Mouse (Mus musculus) neural tube, embryonic 13.5 days (tissue): Measurements from ENCODE around the gene Rapgef4. TPM values are rescaled to one million over a fixed set of nuclear protein-coding genes. Genes with fewer than 3 reads are reported as not detected.
A peak's percentile ranks its signal among the peaks of the same experiment; 100 is the strongest.

Source experiments
- ATAC-seq: fragments of 200-750 bp; cut with Nextera tagmentation; 2 replicates; pipeline ENCODE4 v1.8.0; 2017; ENCODE audit warnings: low read depth, mild to moderate bottlenecking, moderate TSS enrichment, moderate library complexity
- H3K27ac ChIP-seq: fragments of 300-500 bp; sonication (generic); replicated peaks from 2 replicates; pipeline ENCODE4 v1.5.1; 2015; ENCODE audit warnings: moderate library complexity, mild to moderate bottlenecking, inconsistent platforms
- H3K27me3 ChIP-seq: fragments of 300-500 bp; sonication (generic); 2 replicates; pipeline ENCODE4 v1.6.1; 2015; ENCODE audit warnings: mild to moderate bottlenecking, inconsistent platforms
- H3K36me3 ChIP-seq: fragments of 300-500 bp; sonication (generic); 2 replicates; pipeline ENCODE4 v1.6.1; 2015; ENCODE audit warnings: mild to moderate bottlenecking, inconsistent platforms
- H3K4me1 ChIP-seq: fragments of 300-500 bp; sonication (generic); replicated peaks from 2 replicates; pipeline ENCODE4 v1.6.1; 2015; ENCODE audit warnings: inconsistent platforms
- H3K4me2 ChIP-seq: fragments of 300-500 bp; sonication (generic); 2 replicates; pipeline ENCODE4 v1.6.1; 2015; ENCODE audit warnings: inconsistent platforms, mild to moderate bottlenecking, moderate library complexity
- H3K4me3 ChIP-seq: fragments of 300-500 bp; sonication (generic); 2 replicates; pipeline ENCODE4 v1.5.1; 2015; ENCODE audit warnings: mild to moderate bottlenecking, inconsistent platforms
- H3K9ac ChIP-seq: fragments of 300-500 bp; sonication (generic); 2 replicates; pipeline ENCODE4 v1.6.1; 2015; ENCODE audit warnings: moderate library complexity, mild to moderate bottlenecking, inconsistent platforms
- H3K9me3 ChIP-seq: fragments of 300-500 bp; sonication (generic); 2 replicates; pipeline ENCODE4 v1.6.1; 2016; ENCODE audit warnings: inconsistent platforms
- WGBS: fragments of 180-500 bp; shearing (Covaris S2); methylation state at CpG from one replicate; pipeline ENCODE4 v1.1.7; 2015; 5-methylcytosine and 5-hydroxymethylcytosine counted together
- polyA plus RNA-seq: library from polyadenylated mRNA; unstranded; fragments of >200 nt; fragmentation: Nextera tagmentation; extraction: Ambion mirVana; gene quantifications from 2 replicates; pipeline ENCODE4 v1.2.1, GENCODE M21; 2015

The Rapgef4 gene
- polyA plus RNA-seq, 1 experiment from 2014 or later = 24.7 TPM

DNA sequence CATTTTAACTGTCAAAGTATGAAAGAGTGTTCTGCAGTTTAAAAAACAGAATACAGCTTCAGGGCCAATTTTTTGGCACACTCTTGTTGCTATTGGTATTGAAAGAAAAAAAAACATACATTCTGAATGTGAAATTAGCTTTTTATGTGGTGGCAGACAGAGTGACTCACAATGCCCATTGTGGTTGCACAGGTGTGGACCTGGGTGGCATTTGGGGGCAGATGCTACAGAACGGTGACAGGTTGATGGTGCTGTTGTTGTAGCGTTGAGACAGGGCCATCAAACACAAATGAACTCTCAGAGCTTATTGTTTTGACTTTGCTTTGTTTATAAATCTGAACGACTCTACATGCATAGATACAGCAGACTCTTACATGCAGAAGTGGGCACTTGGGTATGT, 202.7 kb downstream of the Rapgef4 start:
- H3K27me3 ChIP-seq = no peaks in the 10 kb centered on the region
- peaks cover 8% of the 10 kb centered on the region for H3K4me1 ChIP-seq
- H3K9ac ChIP-seq = no peak overlapping the region
- no peak overlapping the region for H3K27ac ChIP-seq
- no peak overlapping the region for H3K4me2 ChIP-seq
- no peak overlapping the region for H3K4me3 ChIP-seq
- H3K36me3 ChIP-seq = peaks cover 4% of the 10 kb centered on the region; the same call in 1 of the 2 replicates
- H3K9me3 ChIP-seq = no peaks in the 10 kb centered on the region
- no peak for ATAC-seq
- WGBS = 74% methylated on average over 3 of the region's 3 CpGs

DNA sequence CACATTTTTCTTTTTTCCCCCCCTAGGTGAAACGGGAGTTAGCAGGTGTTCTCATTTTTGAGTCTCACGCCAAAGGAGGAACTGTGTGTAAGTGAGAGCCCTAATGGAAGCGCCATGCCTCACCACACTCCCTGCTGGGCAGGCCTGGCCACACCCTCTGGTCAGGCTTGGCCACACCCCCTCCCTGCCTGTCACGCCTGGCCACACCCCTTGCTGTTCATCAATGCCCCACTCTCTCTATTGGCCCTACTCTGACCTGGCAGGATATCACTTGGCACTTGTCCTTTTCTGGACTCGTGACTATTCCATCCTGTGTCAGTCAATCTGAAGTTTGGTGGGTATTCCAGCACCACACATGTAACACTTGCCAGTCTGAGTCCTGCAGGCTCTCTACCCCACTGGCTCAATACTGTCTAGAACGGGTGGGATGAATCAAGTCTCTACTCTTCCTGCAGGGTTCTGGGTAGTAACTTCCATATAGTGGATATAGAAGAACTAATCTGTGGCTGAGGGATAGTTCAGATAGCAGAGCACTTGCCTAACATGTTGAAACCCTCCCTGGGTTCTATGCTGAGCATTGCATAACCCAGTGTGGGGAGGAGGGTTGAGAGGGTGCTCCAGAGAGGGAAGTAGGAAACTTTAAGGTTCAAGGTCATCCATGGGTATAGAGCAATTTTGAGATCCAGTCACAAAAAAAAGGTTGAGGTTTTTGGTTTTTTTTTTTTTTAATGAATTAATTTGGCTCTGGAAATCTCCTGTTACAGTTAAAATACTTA, 215.3 kb downstream of the Rapgef4 start:
- WGBS = 79% methylated on average over 6 of the region's 6 CpGs
- peak; percentile 15; the same call in 1 of the 2 replicates for ATAC-seq
- H3K27me3 ChIP-seq = no peaks in the 10 kb centered on the region; the same call in 1 of the 2 replicates
- H3K27ac ChIP-seq = no peak overlapping the region
- no peak overlapping the region for H3K4me3 ChIP-seq
- no peak overlapping the region for H3K4me2 ChIP-seq
- H3K36me3 ChIP-seq = peaks cover 17% of the 10 kb centered on the region; the same call in 1 of the 2 replicates
- no peak overlapping the region for H3K9ac ChIP-seq
- peaks cover 11% of the 10 kb centered on the region for H3K4me1 ChIP-seq
- H3K9me3 ChIP-seq = peaks cover 4% of the 10 kb centered on the region; the same call in 1 of the 2 replicates

DNA sequence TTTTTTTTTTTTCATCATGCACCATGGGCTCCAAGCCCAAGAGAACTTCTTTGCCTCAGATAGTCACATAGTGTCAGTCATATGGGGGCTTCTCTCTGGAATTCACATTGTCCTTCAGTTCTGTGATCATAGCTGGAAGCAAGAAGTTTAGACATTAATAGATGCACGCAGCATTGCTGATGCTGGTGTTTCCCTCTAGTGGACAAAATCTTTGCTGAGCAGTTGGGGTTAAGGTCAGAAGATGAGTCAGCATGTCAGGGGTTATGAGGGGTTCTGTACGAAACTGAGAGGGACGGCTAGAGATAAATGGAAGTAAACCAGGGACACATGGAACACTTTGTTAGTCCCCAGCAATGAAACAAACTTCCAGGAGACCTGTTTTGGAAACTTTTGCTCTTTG, 216.0 kb downstream of the Rapgef4 start:
- ATAC-seq = no peak
- Histone ChIP-seq H3K9ac (no peak overlapping the region), H3K4me1 (peaks cover 13% of the 10 kb centered on the region), H3K4me2 (no peak overlapping the region), H3K36me3 (peaks cover 12% of the 10 kb centered on the region; the same call in 1 of the 2 replicates), H3K9me3 (no peaks in the 10 kb centered on the region), H3K4me3 (no peak overlapping the region), H3K27ac (no peak overlapping the region), H3K27me3 (no peaks in the 10 kb centered on the region; the same call in 1 of the 2 replicates)
- 61% methylated on average over 3 of the region's 3 CpGs for WGBS

DNA sequence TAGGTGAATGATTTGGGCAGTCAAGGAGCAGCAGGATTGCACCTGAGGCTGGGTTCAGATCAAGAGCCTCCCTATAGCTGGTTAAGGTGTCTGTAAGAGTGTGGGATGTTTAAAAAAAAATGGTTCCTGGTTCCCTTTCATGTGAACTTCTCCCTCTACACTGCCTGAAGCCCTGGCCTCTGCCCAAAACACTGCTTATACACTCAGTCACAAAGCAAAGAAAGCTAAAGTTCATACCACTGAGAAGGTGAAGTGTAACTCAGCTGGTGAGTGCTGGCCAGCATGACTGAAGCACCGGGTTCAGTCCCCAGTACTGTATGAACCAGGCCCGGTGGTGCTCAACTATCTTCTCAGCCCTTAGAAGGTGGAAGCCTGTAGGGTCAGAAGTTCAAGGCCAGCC, 218.4 kb downstream of the Rapgef4 start:
- WGBS = 74% methylated on average over 2 of the region's 2 CpGs

DNA sequence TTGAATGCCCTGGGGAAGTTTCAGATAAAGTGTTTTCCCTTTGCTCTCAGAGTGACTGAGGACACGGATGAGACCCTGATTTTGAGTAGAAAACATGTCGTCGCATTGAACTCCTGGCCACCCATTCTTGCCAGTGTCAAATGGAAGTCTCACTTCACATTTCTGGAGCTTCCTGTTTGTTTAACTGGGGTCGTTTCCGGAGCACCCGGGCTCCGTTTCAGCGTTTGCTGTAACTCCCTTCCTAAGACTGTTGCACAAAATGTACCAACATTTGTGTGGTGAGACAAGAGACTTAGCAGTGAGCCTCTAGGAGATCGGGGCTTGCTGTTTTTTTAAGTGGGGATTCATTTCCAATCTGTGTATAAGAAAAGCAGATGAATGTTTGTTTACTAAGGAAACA, 220.5 kb downstream of the Rapgef4 start:
- H3K4me2 ChIP-seq = no peak overlapping the region
- no peak overlapping the region for H3K9ac ChIP-seq
- H3K27me3 ChIP-seq = peaks cover 12% of the 10 kb centered on the region
- H3K36me3 ChIP-seq = peaks cover 3% of the 10 kb centered on the region; the same call in 1 of the 2 replicates
- H3K27ac ChIP-seq = no peak overlapping the region
- no peak overlapping the region for H3K4me3 ChIP-seq
- ATAC-seq = no peak
- H3K9me3 ChIP-seq = no peaks in the 10 kb centered on the region
- peaks cover 20% of the 10 kb centered on the region for H3K4me1 ChIP-seq
- 63% methylated on average over 9 of the region's 9 CpGs for WGBS

More for the DNA sequence above, 218.4 kb downstream of the Rapgef4 start:
- H3K4me3 ChIP-seq = no peak overlapping the region
- peaks cover 3% of the 10 kb centered on the region for H3K27me3 ChIP-seq
- peaks cover 12% of the 10 kb centered on the region; the same call in 1 of the 2 replicates for H3K36me3 ChIP-seq
- no peak overlapping the region for H3K27ac ChIP-seq
- H3K4me2 ChIP-seq = no peak overlapping the region
- no peak for ATAC-seq
- H3K9me3 ChIP-seq = no peaks in the 10 kb centered on the region
- H3K4me1 ChIP-seq = peaks cover 20% of the 10 kb centered on the region
- no peak overlapping the region for H3K9ac ChIP-seq

DNA sequence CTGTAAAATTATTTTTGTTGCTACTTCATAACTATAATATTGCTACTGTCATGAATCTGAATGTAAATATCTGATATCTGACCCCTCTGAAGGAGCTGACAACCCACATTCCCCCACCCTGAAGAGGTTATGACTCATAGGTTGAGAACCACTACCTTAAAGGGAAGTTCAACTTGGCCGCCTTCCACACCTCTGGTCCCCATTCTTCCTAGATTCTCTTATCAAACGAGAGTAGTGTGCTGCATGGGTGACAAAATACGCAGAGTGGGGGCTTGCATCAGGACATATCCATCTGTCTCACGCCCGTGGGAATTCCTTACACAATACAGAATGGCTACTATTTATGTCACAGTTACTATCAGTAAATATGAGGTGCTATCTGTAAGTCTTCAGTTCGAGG, 221.2 kb downstream of the Rapgef4 start:
- no peak overlapping the region for H3K27ac ChIP-seq
- ATAC-seq = no peak
- WGBS = 82% methylated on average over 6 of the region's 6 CpGs
- H3K27me3 ChIP-seq = peaks cover 14% of the 10 kb centered on the region
- no peak overlapping the region for H3K4me2 ChIP-seq
- H3K4me1 ChIP-seq = peaks cover 20% of the 10 kb centered on the region
- peaks cover 3% of the 10 kb centered on the region; the same call in 1 of the 2 replicates for H3K36me3 ChIP-seq
- H3K4me3 ChIP-seq = no peak overlapping the region
- H3K9me3 ChIP-seq = no peaks in the 10 kb centered on the region
- H3K9ac ChIP-seq = no peak overlapping the region

DNA sequence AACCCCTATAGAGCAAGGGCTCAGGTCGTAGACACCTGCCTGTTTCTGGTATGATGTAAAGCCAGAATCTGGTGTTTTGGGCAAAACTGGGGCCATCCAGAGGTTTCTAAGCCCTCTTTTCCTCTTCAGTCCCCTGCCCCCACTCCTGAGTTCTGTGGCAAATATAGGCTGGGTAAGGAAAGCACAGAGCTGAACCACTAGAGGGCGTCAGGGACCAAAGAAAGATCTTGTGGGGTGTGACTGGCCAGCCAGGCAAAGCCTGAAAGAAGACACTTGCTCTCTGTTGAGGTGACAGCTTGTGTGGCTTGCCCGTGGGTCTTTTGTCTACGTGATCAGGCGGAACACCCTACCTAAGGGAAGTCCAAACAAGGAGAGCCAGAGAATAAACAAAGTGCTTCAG, 222.6 kb downstream of the Rapgef4 start:
- H3K9me3 ChIP-seq = no peaks in the 10 kb centered on the region
- 13% methylated on average over 5 of the region's 5 CpGs for WGBS
- no peak overlapping the region for H3K27ac ChIP-seq
- H3K36me3 ChIP-seq = peaks cover 6% of the 10 kb centered on the region; the same call in 1 of the 2 replicates
- H3K4me2 ChIP-seq = peak overlapping the region; percentile 22; the same call in 1 of the 2 replicates
- H3K4me3 ChIP-seq = no peak overlapping the region
- H3K9ac ChIP-seq = no peak overlapping the region
- peak; percentile 79; the same call in 1 of the 2 replicates for ATAC-seq
- peaks cover 16% of the 10 kb centered on the region for H3K27me3 ChIP-seq
- H3K4me1 ChIP-seq = peaks cover 20% of the 10 kb centered on the region

DNA sequence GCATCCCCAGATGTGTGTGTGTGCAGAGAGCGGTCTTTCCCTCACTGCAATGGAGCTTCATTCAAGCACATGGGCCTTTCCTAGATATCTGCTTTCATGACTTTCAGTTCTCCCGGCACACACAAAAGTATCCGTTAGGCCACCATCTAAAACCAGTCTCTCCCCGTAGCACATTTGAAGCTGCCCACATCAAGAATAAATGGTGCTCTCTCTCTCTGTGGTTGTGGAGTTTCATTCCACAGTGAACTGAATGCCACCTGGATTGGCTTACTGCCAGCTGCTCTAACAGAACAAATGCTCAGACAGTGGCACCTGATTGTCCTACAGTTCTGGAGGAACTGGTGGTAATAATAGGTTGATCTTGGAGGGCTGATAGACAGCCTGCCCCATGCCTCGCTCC, 224.8 kb downstream of the Rapgef4 start:
- H3K9me3 ChIP-seq = no peaks in the 10 kb centered on the region
- peaks cover 21% of the 10 kb centered on the region for H3K27me3 ChIP-seq
- no peak overlapping the region for H3K4me3 ChIP-seq
- no peak overlapping the region for H3K4me2 ChIP-seq
- no peak overlapping the region for H3K9ac ChIP-seq
- H3K27ac ChIP-seq = no peak overlapping the region
- 88% methylated on average over 5 of the region's 5 CpGs for WGBS
- ATAC-seq = no peak
- peaks cover 6% of the 10 kb centered on the region; the same call in 1 of the 2 replicates for H3K36me3 ChIP-seq
- H3K4me1 ChIP-seq = peaks cover 14% of the 10 kb centered on the region

DNA sequence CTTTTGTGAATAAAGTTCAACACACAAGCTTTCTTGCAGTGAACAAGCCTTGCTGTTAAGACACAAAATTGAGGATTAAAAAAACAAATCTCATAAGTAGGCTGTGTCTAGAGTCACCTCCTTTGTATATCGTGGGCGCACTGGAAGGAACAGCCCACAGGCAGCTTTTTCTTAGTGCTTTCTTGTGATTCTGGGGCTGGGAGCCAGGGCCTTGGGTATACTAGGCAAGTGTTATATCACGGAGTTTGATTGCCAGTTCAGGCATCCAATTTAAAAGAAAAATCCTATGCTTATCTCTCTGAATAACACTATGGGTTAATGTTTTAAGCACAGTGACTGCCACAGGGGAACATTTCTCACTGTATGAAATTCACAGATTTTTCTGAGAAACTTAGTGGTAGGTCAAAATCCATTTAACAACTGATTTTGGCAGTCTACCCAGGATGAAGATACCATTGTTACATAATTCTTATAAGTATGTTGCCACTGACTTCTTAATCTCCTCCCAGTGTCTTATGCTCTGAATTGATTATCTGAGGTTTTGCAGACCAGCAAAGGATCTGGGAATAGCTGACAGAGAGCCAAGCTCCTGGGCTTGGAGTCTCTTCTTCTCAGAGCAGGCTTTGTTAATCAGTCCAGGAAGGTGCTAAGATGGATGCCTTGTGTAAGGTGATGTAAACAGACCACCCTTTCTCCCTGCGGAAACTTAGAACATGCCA, 225.6 kb downstream of the Rapgef4 start:
- H3K4me1 ChIP-seq = 0 out of 2 replicates have a peak, but pooled peaks cover 7% of the 10 kb centered on the region
- WGBS = 92% methylated on average over 4 of the region's 4 CpGs
- H3K4me3 ChIP-seq = no peak overlapping the region
- H3K4me2 ChIP-seq = no peak overlapping the region
- H3K9ac ChIP-seq = no peak overlapping the region
- peaks cover 22% of the 10 kb centered on the region for H3K27me3 ChIP-seq
- H3K27ac ChIP-seq = no peak overlapping the region
- ATAC-seq = no peak
- no peaks in the 10 kb centered on the region for H3K9me3 ChIP-seq
- peaks cover 6% of the 10 kb centered on the region; the same call in 1 of the 2 replicates for H3K36me3 ChIP-seq

DNA sequence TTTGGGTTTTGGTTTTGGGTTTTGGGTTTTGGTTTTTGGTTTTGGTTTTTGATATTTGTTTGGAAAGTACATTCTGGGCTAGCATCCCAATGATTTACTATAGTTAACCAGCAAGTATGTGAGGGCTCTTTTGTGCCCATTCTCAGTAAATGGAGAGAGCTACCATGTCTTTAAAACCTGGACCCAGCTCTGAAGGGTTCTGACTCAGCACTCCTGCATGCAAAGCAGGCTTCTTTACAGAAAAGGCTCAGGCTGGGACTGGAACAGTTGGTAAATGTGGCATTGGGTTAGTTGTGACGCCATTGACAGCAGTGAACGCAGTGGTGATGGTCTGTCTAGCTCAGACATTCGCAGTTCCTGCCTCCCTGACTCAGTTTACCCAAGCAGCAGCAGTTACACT, 236.3 kb downstream of the Rapgef4 start:
- no peak overlapping the region for H3K27ac ChIP-seq
- H3K36me3 ChIP-seq = no peaks in the 10 kb centered on the region
- peaks cover 23% of the 10 kb centered on the region for H3K27me3 ChIP-seq
- WGBS = 80% methylated on average over 3 of the region's 3 CpGs
- H3K9me3 ChIP-seq = no peaks in the 10 kb centered on the region
- no peak for ATAC-seq
- no peak overlapping the region for H3K4me2 ChIP-seq
- no peak overlapping the region for H3K9ac ChIP-seq
- no peak overlapping the region for H3K4me3 ChIP-seq
- H3K4me1 ChIP-seq = 0 out of 2 replicates have a peak, but pooled peaks cover 3% of the 10 kb centered on the region

DNA sequence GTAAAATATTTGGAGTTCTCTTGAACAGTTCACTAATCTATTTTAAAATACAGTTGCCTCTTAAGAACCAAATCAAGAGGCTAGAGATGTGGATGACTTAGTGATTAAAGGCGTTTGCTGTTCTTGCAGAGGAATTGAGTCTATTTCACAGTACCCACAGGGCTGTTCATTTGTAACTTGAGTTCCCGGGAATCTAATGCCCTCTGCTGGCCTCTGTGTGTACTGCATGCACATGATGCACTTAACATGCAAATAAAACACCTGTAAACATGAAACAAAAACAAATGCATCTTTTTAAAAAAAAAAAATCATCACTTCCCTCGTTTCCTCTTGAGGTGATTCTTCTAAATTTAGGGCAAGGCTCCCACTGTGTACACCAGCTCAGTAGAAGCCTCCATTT, 238.9 kb downstream of the Rapgef4 start:
- Histone ChIP-seq H3K4me2 (no peak overlapping the region), H3K9me3 (no peaks in the 10 kb centered on the region), H3K9ac (no peak overlapping the region), H3K36me3 (no peaks in the 10 kb centered on the region), H3K27me3 (peaks cover 49% of the 10 kb centered on the region), H3K27ac (no peak overlapping the region), H3K4me3 (no peak overlapping the region), H3K4me1 (0 out of 2 replicates have a peak, but pooled peaks cover 7% of the 10 kb centered on the region)
- ATAC-seq = no peak
- 33% methylated on average over 3 of the region's 3 CpGs for WGBS

DNA sequence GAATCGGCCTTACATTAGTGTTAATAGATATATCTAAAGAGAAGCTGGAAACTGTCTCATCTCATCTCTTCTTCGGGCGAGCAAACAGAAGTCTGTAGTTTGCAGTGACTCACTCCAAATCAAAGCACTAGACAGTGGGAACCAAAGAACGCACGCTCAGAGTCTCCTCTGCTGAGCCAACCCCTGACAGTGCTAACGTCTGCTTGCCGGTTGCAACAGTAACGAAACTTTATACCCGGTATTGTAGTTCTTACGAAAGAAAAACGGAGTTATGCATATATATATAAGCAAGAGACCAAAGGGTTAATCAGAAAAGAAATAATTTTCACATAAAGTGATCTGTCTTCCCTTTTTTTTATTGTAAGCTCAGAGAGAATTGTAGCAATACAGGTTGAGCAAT, 240.2 kb downstream of the Rapgef4 start:
- Histone ChIP-seq H3K9ac (no peak overlapping the region), H3K27ac (no peak overlapping the region), H3K36me3 (no peaks in the 10 kb centered on the region), H3K4me3 (no peak overlapping the region), H3K4me1 (0 out of 2 replicates have a peak, but pooled peaks cover 7% of the 10 kb centered on the region), H3K4me2 (no peak overlapping the region), H3K9me3 (no peaks in the 10 kb centered on the region), H3K27me3 (peaks cover 63% of the 10 kb centered on the region)
- ATAC-seq = no peak
- 85% methylated on average over 11 of the region's 11 CpGs for WGBS
